29 mouse cellular contexts compared by ENCODE assay signal in the genomic region with DNA sequence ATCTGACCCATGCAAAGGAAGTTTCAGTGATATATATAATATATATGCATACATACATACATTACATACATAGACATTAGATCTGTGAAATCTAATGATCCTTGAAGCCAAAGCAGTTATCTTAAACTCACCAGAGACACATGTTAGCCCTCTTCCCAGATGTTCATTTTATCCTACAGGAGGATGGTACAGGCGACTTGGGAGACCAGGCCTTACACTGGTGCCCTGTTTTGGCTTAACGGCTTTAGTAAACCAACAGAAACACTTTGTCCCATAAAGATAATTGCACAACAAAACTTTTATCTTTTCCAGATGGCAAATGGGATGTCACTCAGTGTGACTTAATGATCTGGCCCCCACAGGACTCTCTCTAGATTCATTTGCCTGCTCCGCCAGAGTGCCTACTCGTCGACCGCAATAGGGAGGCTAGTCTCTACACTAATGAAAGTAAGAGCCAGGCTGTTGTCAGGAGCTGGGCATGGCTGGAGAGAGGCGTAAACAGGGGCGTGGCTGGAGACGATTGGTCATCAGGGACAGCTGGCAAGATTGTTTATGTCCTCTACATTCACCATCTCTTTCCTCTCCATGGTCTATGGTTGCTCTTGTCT. TPM values are rescaled to one million over a fixed set of nuclear protein-coding genes. Genes with fewer than 3 reads are reported as not detected.
A peak's percentile ranks its signal among the peaks of the same experiment; 100 is the strongest.
DNase-seq lines count a peak whose midpoint lies in the region; ATAC-seq lines count a peak whose summit lies in the region.
"Had no signal": no experiment of that assay in that cellular context is flagged by ENCODE, and none has a peak within 500 bp of the region (broad histone marks: within the 10 kb centered on the region; RNA-seq: fewer than 3 reads in every experiment).

No protein-coding gene starts in this region.

- 44% methylated on average over 9 of the region's 9 CpGs for WGBS in neural tube, embryonic 13.5 days

- 0 out of 2 replicates have a peak overlapping the region, but pooled peaks have one; percentile 49 for H3K27ac ChIP-seq in neural tube, embryonic 13.5 days (replicated peaks)
- H3K27ac ChIP-seq: forebrain, embryonic 13.5 days; heart, adult 2 months; heart, embryonic 13.5 days; neural tube, embryonic 12.5 days; stomach, postnatal 0 days had no signal

- peak; percentile 63; the same call in 1 of the 2 replicates for ATAC-seq in neural tube, embryonic 13.5 days (ENCODE audit: low read depth)
- 0 out of 2 replicates have a peak, but pooled peaks have one; percentile 7 for ATAC-seq in megakaryocyte progenitor cell, adult 5-6 weeks (replicated peaks; ENCODE audit: poor library complexity)
- ATAC-seq: activated CD4-positive, CD25-positive, alpha-beta regulatory T cell, adult 4 months; forebrain, embryonic 13.5 days had no signal

- DNase-seq in heart, adult 11 months: peak; percentile 54
- no peak for DNase-seq in heart, adult 8-10 months (ENCODE audit: low spot score)
- DNase-seq in neural tube, embryonic 10.5 days (ENCODE audit: extremely low spot score, low spot score): no peak
- no peak for DNase-seq in ovary, postnatal 36 days (ENCODE audit: low spot score)
- DNase-seq in lung, adult 18-20 months: no peak
- DNase-seq in embryo, embryonic 9.5 days (ENCODE audit: extremely low spot score): no peak
- DNase-seq: adrenal gland, adult 8-10 months; cerebellum, adult 8-10 months; cerebellum, postnatal 25 days; gastrocnemius, postnatal 36 days; heart, adult 2 months; heart, postnatal 10 days; kidney, adult 18-20 months; kidney, postnatal 4 days; lung, embryonic 14.5 days; lung, postnatal 14 days; right cerebral cortex, adult 18-20 months; thymus, adult 2 months; thymus, postnatal 36 days had no signal

- H3K4me2 ChIP-seq in neural tube, embryonic 13.5 days: no peak overlapping the region
- H3K4me2 ChIP-seq: forebrain, embryonic 13.5 days; heart, embryonic 13.5 days; lung, embryonic 14.5 days; midbrain, embryonic 11.5 days; neural tube, embryonic 12.5 days had no signal

- H3K9ac ChIP-seq in neural tube, embryonic 13.5 days: no peak overlapping the region
- H3K9ac ChIP-seq: forebrain, embryonic 13.5 days; heart, embryonic 13.5 days; lung, embryonic 14.5 days; neural tube, embryonic 12.5 days had no signal

- H3K27me3 ChIP-seq in neural tube, embryonic 13.5 days: no peaks in the 10 kb centered on the region
- H3K27me3 ChIP-seq: CH12.LX; forebrain, embryonic 13.5 days; heart, embryonic 13.5 days; neural tube, embryonic 12.5 days had no signal

- H3K9me3 ChIP-seq in neural tube, embryonic 13.5 days: no peaks in the 10 kb centered on the region
- H3K9me3 ChIP-seq: forebrain, embryonic 13.5 days; heart, embryonic 13.5 days; neural tube, embryonic 12.5 days had no signal

- no peaks in the 10 kb centered on the region for H3K36me3 ChIP-seq in neural tube, embryonic 13.5 days
- H3K36me3 ChIP-seq: neural tube, embryonic 12.5 days had no signal

- no peak overlapping the region for H3K4me3 ChIP-seq in neural tube, embryonic 13.5 days
- H3K4me3 ChIP-seq: forebrain, embryonic 13.5 days; heart, adult 2 months; heart, embryonic 13.5 days; neural tube, embryonic 12.5 days had no signal

- H3K4me1 ChIP-seq in neural tube, embryonic 13.5 days (replicated peaks): peaks cover 42% of the 10 kb centered on the region

RNA-seq across cellular contexts. Expression of a gene that starts 31.7 kb away (rescaled TPM):
- total RNA-seq in heart, adult 8-10 months (2022): not detected
- 3.7 and 8.8 TPM in 2 replicates for polyA plus RNA-seq in neural tube, embryonic 13.5 days (2015; fragmentation: Nextera tagmentation; extraction: Ambion mirVana)
- 2.9 and 4.3 TPM in 2 replicates for total RNA-seq in megakaryocyte progenitor cell, adult 5-6 weeks (2015)
- 0.50 and 1.4 TPM in 2 replicates for total RNA-seq in megakaryocyte progenitor cell, adult 5-6 weeks (2017)
- total RNA-seq: CH12.LX; gastrocnemius, postnatal 36 days; heart, adult 2 months had no signal
- polyA plus RNA-seq: heart, adult 2 months; spleen, adult 2 months had no signal
